Mouse (Mus musculus) hindbrain, embryonic 10.5 days (tissue): ENCODE results near the gene Rap1gap. TPM values are rescaled to one million over a fixed set of nuclear protein-coding genes. Genes with fewer than 3 reads are reported as not detected.

Source experiments
- polyA plus RNA-seq: library from polyadenylated mRNA; unstranded; fragments of >200 nt; fragmentation: Nextera tagmentation; extraction: Ambion mirVana; gene quantifications from 2 replicates; pipeline ENCODE4 v1.2.1, GENCODE M21; 2016

Rap1gap gene
- polyA plus RNA-seq, 1 experiment from 2014 or later: 13.4 TPM

Other genes with a start within 250 kb of the Rap1gap start
- gene Cela3b, start 234.2 kb upstream of the Rap1gap start, polyA plus RNA-seq: not detected in 2 replicates
- not detected in 2 replicates for gene 1700013G24Rik, start 211.4 kb upstream of the Rap1gap start, polyA plus RNA-seq
- 15.2 and 18.2 TPM in 2 replicates for gene Hspg2, start 196.0 kb upstream of the Rap1gap start, polyA plus RNA-seq
- 1.3 TPM in 1 of 2 replicates, not detected in the other for gene Ldlrad2, start 90.2 kb upstream of the Rap1gap start, polyA plus RNA-seq
- gene Usp48, start 71.0 kb upstream of the Rap1gap start, polyA plus RNA-seq: 63.6 and 73.1 TPM in 2 replicates
- gene Alpl, start 131.7 kb downstream of the Rap1gap start, polyA plus RNA-seq: 23.4 and 26.1 TPM in 2 replicates
- 33.7 and 37.6 TPM in 2 replicates for gene Ece1, start 197.5 kb downstream of the Rap1gap start, polyA plus RNA-seq